Mouse (Mus musculus) midbrain, embryonic 10.5 days (tissue): Measurements from ENCODE around the gene Sarnp. TPM values are rescaled to one million over a fixed set of nuclear protein-coding genes. Genes with fewer than 3 reads are reported as not detected.
A peak's percentile ranks its signal among the peaks of the same experiment; 100 is the strongest.

Experiments
- DNase-seq: peaks from one replicate; pipeline ENCODE4 v3.0.0-alpha.2; 2017; ENCODE audit warnings: low spot score
- H3K27ac ChIP-seq: fragments of 300-500 bp; sonication (generic); replicated peaks from 2 replicates; pipeline ENCODE4 v1.5.1; 2016; ENCODE audit warnings: mild to moderate bottlenecking
- H3K27me3 ChIP-seq: fragments of 300-500 bp; sonication (generic); 2 replicates; pipeline ENCODE4 v1.6.1; 2016; ENCODE audit warnings: low read depth, mild to moderate bottlenecking; ENCODE audit not compliant: poor library complexity, severe bottlenecking
- H3K36me3 ChIP-seq: fragments of 300-500 bp; sonication (generic); 2 replicates; pipeline ENCODE4 v1.6.1; 2016; ENCODE audit warnings: mild to moderate bottlenecking, moderate library complexity
- H3K4me1 ChIP-seq: fragments of 300-500 bp; sonication (generic); 2 replicates; pipeline ENCODE4 v1.6.1; 2016
- H3K4me3 ChIP-seq: fragments of 300-500 bp; sonication (generic); 2 replicates; pipeline ENCODE4 v1.5.1; 2016; ENCODE audit warnings: mild to moderate bottlenecking, moderate library complexity
- H3K9me3 ChIP-seq: fragments of 300-500 bp; sonication (generic); replicated peaks from 2 replicates; pipeline ENCODE4 v1.6.1; 2016; ENCODE audit warnings: mild to moderate bottlenecking
- WGBS: fragments of 180-500 bp; shearing (Covaris S2); methylation state at CpG from one replicate; pipeline ENCODE4 v1.1.7; 2016; 5-methylcytosine and 5-hydroxymethylcytosine counted together
- polyA plus RNA-seq: library from polyadenylated mRNA; unstranded; fragments of >200 nt; fragmentation: Nextera tagmentation; extraction: Ambion mirVana; gene quantifications from 2 replicates; pipeline ENCODE4 v1.2.1, GENCODE M21; 2016

Gene Sarnp
- polyA plus RNA-seq, 1 experiment from 2014 or later = 264 TPM

- 83% methylated on average over 6 of the region's 6 CpGs for WGBS
- H3K27ac ChIP-seq = no peak overlapping the region
- no peak for DNase-seq
- H3K4me3 ChIP-seq = no peak overlapping the region
- H3K27me3 ChIP-seq = peaks cover 23% of the 10 kb centered on the region
- H3K4me1 ChIP-seq = peaks cover 11% of the 10 kb centered on the region
- H3K36me3 ChIP-seq = no peaks in the 10 kb centered on the region
- no peaks in the 10 kb centered on the region for H3K9me3 ChIP-seq
These were observed 82.8 kb downstream of the Sarnp start for GRCm38 (mm10) chr10:128899759-128900490.

GRCm38 (mm10) chr10:128900698-128901097 is 83.6 kb downstream of the Sarnp start, which contains the start of gene Cd63:
Gene Cd63, plus strand, starts transcription at chr10:128900989.
- no peak for DNase-seq
- H3K27ac ChIP-seq = no peak within 1 kb of the TSS
- no peak within 1 kb of the TSS for H3K4me3 ChIP-seq
- 81% methylated on average over 3 of the region's 3 CpGs for WGBS
- peaks cover 9% of the 10 kb centered on the region for H3K4me1 ChIP-seq
- H3K36me3 ChIP-seq = no peaks in the 10 kb centered on the region
- H3K27me3 ChIP-seq = peaks cover 20% of the 10 kb centered on the region
- H3K9me3 ChIP-seq = no peaks in the 10 kb centered on the region

GRCm38 (mm10) chr10:128901409-128901808 is 84.3 kb downstream of the Sarnp start:
- Histone ChIP-seq H3K27ac (no peak overlapping the region), H3K4me1 (peaks cover 2% of the 10 kb centered on the region), H3K36me3 (no peaks in the 10 kb centered on the region), H3K27me3 (peaks cover 13% of the 10 kb centered on the region), H3K9me3 (no peaks in the 10 kb centered on the region), H3K4me3 (no peak overlapping the region)
- DNase-seq = no peak
- 83% methylated on average over 1 of the region's 1 CpGs for WGBS

- H3K27me3 ChIP-seq = peaks cover 4% of the 10 kb centered on the region
- no peaks in the 10 kb centered on the region for H3K4me1 ChIP-seq
- no peak overlapping the region for H3K4me3 ChIP-seq
- no peaks in the 10 kb centered on the region for H3K9me3 ChIP-seq
- no peak overlapping the region for H3K27ac ChIP-seq
- H3K36me3 ChIP-seq = no peaks in the 10 kb centered on the region
- WGBS = 89% methylated on average over 3 of the region's 3 CpGs
- no peak for DNase-seq
These were observed 85.4 kb downstream of the Sarnp start for GRCm38 (mm10) chr10:128902409-128902988.

- no peak overlapping the region for H3K27ac ChIP-seq
- 79% methylated on average over 5 of the region's 5 CpGs for WGBS
- H3K4me1 ChIP-seq = peaks cover 10% of the 10 kb centered on the region
- peaks cover 22% of the 10 kb centered on the region for H3K27me3 ChIP-seq
- DNase-seq = no peak
- H3K4me3 ChIP-seq = no peak overlapping the region
- H3K36me3 ChIP-seq = no peaks in the 10 kb centered on the region
- no peaks in the 10 kb centered on the region for H3K9me3 ChIP-seq
These were observed 87.7 kb downstream of the Sarnp start for GRCm38 (mm10) chr10:128904812-128905211.

GRCm38 (mm10) chr10:128908778-128909448 is 91.8 kb downstream of the Sarnp start:
- Histone ChIP-seq H3K4me1 (peaks cover 36% of the 10 kb centered on the region), H3K9me3 (no peaks in the 10 kb centered on the region), H3K27me3 (peaks cover 45% of the 10 kb centered on the region), H3K36me3 (peaks cover 13% of the 10 kb centered on the region; the same call in 1 of the 2 replicates), H3K27ac (peak overlapping the region; percentile 91), H3K4me3 (peak overlapping the region; percentile 86)
- DNase-seq = no peak
- 62% methylated on average over 13 of the region's 13 CpGs for WGBS

- under 1% methylated on average over 38 of the region's 41 CpGs for WGBS
- Histone ChIP-seq H3K27ac (peak overlapping the region; percentile 91), H3K36me3 (peaks cover 17% of the 10 kb centered on the region; the same call in 1 of the 2 replicates), H3K9me3 (no peaks in the 10 kb centered on the region), H3K4me1 (peaks cover 36% of the 10 kb centered on the region), H3K4me3 (peak overlapping the region; percentile 86), H3K27me3 (peaks cover 45% of the 10 kb centered on the region)
- peak; percentile 86 for DNase-seq
These were observed 92.5 kb downstream of the Sarnp start for GRCm38 (mm10) chr10:128909567-128910028.

- WGBS = 4% methylated on average over 61 of the region's 66 CpGs
- H3K36me3 ChIP-seq = peaks cover 17% of the 10 kb centered on the region; the same call in 1 of the 2 replicates
- peaks cover 45% of the 10 kb centered on the region for H3K27me3 ChIP-seq
- peaks cover 36% of the 10 kb centered on the region for H3K4me1 ChIP-seq
- DNase-seq = peak; percentile 56
- no peaks in the 10 kb centered on the region for H3K9me3 ChIP-seq
- H3K4me3 ChIP-seq = peak overlapping the region; percentile 86
- peak overlapping the region; percentile 91 for H3K27ac ChIP-seq
These were observed 93.1 kb downstream of the Sarnp start for GRCm38 (mm10) chr10:128910066-128910841.

GRCm38 (mm10) chr10:128911430-128911829 is 94.3 kb downstream of the Sarnp start:
- peaks cover 45% of the 10 kb centered on the region for H3K27me3 ChIP-seq
- WGBS = 88% methylated on average over 6 of the region's 6 CpGs
- DNase-seq = no peak
- no peaks in the 10 kb centered on the region for H3K9me3 ChIP-seq
- H3K27ac ChIP-seq = no peak overlapping the region
- H3K36me3 ChIP-seq = peaks cover 26% of the 10 kb centered on the region
- H3K4me3 ChIP-seq = 0 out of 2 replicates have a peak overlapping the region, but pooled peaks have one; percentile 86
- H3K4me1 ChIP-seq = peaks cover 36% of the 10 kb centered on the region

GRCm38 (mm10) chr10:128912268-128912667 is 95.1 kb downstream of the Sarnp start:
- DNase-seq = no peak
- Histone ChIP-seq H3K27me3 (peaks cover 45% of the 10 kb centered on the region), H3K4me1 (peaks cover 36% of the 10 kb centered on the region), H3K27ac (no peak overlapping the region), H3K36me3 (peaks cover 33% of the 10 kb centered on the region), H3K4me3 (no peak overlapping the region), H3K9me3 (no peaks in the 10 kb centered on the region)
- 83% methylated on average over 3 of the region's 4 CpGs for WGBS

GRCm38 (mm10) chr10:128912791-128913190 is 95.7 kb downstream of the Sarnp start:
- H3K36me3 ChIP-seq = peaks cover 38% of the 10 kb centered on the region
- WGBS = 80% methylated on average over 4 of the region's 4 CpGs
- H3K9me3 ChIP-seq = no peaks in the 10 kb centered on the region
- DNase-seq = no peak
- no peak overlapping the region for H3K27ac ChIP-seq
- no peak overlapping the region for H3K4me3 ChIP-seq
- peaks cover 36% of the 10 kb centered on the region for H3K4me1 ChIP-seq
- H3K27me3 ChIP-seq = peaks cover 41% of the 10 kb centered on the region

GRCm38 (mm10) chr10:128913219-128913618 is 96.1 kb downstream of the Sarnp start:
- Histone ChIP-seq H3K27ac (no peak overlapping the region), H3K36me3 (peaks cover 43% of the 10 kb centered on the region), H3K4me1 (peaks cover 36% of the 10 kb centered on the region), H3K9me3 (no peaks in the 10 kb centered on the region), H3K27me3 (peaks cover 36% of the 10 kb centered on the region), H3K4me3 (no peak overlapping the region)
- WGBS = 9% methylated on average over 5 of the region's 5 CpGs
- DNase-seq = peak; percentile 90
